Mouse (Mus musculus) layer of hippocampus, adult 9-10 months (tissue): Measurements from ENCODE around the gene Ppp2r5e.
"Not testable (repeated sequence)": the region's sequence is repeated elsewhere in the genome, so short reads cannot be mapped to it uniquely, and the experiment has no call there.

Source experiments
- DNase-seq: peaks from one replicate; pipeline ENCODE4 v3.0.0; 2022; ENCODE audit warnings: low spot score

Ppp2r5e gene

DNA sequence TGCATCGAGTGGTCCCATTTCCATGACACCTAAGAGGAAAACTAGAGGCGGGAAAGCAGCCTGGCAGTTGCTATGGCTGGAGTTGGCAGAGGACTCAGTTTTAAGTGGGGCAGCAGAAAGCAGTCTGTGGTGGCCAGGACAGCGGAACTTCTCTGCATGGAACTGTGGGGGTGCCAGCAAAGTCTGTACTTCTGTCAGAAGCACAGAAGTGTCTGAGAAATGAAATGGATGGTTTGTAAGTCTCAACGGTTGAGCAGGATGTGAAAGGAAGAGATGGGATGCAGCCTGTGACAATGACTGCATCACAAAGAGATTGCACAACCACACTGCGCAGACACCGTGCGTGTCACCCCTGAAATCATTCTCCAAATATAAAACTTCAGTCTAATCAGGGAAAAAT lies 149.8 kb downstream of the Ppp2r5e start:
- no peak for DNase-seq

DNA sequence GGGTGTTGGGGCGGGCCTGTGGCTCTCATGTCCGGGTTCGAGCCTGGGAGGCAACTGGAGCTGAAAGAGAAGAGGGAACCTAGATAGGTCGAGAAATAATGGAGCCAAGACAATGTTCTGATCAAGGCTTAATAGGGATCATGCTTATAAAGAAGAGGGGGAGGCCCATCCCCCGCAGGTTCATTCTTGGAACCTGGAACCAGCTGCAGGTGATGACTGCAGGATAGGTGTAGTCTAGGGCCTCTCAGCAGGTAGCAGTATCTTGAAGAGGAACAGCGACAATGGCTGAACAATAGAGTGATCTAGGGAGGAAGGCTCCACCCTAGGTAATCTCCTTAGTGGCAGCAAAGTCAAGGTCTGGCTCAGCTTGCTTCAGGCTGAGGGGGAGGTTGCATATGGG lies 163.6 kb downstream of the Ppp2r5e start:
- not testable (repeated sequence) for DNase-seq

DNA sequence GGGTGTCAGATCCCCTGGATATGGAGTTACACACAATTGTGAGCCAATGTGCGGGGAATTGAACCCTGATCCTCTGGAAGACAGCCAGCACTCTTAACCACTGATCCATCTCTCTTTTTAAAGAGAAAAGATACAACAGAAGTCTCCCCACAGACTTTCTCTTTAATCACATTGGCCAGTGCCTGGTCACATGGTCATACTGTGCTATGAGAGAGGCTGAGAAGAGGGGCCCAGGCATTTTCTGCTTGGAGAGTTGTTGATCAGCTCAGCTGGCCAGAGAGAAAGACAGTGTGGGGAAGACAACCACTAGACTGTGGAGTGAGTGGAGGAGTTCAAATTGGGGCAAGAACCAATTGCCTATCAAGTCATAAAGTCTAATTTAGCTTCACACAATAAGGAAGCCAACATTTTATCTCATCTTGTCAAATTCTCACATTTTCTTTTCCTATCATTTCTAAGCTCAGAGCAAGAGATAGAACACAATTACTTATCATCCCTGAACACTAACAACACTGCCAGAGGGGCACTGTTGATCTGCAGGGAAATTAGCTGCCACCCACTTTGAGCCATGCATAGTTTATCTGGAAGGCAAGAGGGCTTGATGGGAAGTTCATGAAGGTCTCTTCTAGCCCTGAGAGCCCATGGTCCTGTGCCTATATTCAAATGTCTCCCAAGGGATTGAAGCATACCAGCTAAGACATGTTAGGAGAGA lies 166.2 kb downstream of the Ppp2r5e start:
- no peak for DNase-seq

DNA sequence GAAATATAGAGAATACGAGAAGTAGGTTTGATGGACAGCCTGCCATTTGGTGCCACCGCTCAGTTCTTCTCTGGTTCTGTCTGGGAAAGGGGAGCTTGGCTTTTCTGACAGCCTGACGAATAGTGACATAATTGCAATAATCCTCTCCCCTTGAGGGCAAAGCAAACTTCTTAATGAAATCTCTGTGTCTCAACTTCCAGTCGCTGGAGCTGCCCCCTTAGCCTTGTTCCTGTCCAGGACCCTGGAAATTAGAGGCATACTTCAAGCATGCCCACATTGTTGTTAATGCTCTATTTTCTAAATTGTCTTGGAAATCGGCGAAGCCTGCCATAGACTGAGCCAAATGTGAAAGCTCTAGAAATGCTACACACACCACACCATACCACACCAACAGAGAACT lies 167.3 kb downstream of the Ppp2r5e start:
- no peak for DNase-seq

DNA sequence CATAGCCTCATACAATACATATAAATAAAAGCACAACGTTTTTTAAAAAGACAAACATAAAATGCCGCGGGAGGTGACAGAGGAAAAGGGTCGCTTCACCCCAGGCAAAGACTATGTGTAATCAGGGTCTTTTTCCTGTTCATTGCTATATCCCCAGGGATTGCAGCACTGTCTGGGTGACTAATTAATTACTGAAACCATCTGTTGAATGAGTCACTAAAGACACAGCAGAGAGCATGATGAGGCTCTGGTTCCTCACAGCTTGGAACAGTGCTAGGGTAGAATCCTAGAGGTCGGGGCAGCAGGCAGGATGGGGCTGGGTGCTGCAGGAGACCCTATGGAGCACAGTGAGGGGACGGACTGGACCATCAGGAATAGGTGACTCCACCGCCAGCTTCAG lies 170.2 kb downstream of the Ppp2r5e start:
- no peak for DNase-seq

DNA sequence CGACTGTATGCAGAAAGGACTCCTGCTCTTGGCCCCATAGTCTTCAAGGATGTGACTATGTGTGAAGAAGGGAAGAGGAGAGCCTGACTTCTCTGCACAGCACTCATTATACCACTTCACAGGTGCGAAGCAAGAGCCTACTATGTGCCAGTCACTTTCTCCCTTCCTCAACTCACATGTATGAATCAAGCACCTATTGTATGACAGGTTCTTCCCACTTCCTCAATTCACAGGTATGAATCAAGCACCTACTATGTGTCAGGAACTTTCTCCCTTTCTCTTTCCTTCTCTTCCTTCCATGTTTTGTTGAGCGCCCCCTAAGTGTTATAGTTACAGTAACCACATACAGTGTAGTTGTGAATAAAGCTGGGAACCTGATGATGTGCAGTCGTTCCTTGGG lies 171.2 kb downstream of the Ppp2r5e start:
- DNase-seq = no peak

DNA sequence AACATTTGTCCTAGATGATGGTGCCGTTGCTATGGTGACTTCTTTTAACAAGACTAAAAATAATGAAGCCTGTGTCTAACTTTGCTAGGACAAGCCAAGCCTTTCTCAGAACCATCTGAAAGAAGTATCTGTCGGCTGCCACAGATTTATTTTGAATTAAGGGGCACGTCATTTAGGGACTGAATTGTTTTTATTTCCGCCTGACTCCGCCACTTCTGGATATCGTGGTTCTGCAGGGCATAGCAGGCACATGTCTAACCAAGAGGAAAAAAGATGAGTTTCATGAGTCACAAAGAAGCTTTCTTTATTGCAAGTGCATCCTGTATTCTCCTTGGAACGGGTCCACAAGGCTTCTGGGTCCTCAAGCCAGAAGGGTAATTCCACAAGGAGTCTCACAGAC lies 171.7 kb downstream of the Ppp2r5e start:
- DNase-seq = no peak

DNA sequence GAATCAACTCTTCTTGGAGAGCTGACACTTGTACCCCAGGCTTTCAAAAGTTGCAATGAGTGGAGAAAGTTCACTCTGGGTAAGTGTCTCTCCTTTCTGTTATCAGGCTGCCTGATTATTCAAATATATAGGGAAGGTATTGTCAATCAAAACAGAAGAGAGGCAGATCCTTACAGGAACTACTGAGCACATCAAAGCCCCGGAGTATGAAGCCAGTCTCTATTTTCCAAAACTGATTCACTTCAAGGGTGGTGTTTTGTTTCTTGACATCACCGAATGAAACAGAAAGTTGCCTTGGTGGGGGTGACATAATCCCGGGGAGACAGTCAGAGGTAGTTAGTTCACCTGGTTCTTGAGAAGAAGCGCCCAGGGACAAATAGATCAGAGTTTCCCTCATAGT lies 179.4 kb downstream of the Ppp2r5e start, which contains the start of gene Gphb5:
Gene Gphb5 (minus strand): TSS at position 101 of the 400 bp plus-strand sequence.
- DNase-seq = no peak

DNA sequence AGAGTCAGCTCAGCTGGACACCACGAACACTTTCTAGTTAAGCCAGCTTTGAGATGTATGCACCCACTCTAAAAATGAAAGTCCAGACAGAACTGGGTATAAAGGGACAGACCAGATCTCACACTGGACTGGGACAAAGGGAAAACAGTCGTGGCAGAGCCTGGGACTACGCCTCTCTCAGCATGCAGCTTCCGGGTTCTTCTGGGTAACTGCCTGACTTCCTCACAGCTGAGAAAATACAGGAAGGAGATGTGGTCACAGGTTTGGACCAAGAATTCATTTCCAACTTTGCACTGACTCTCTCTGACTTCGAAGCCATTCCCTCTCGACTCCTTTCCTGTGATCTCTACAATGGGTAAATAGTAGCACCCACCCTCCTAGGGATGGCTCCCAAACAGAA lies 181.1 kb downstream of the Ppp2r5e start:
- no peak for DNase-seq

DNA sequence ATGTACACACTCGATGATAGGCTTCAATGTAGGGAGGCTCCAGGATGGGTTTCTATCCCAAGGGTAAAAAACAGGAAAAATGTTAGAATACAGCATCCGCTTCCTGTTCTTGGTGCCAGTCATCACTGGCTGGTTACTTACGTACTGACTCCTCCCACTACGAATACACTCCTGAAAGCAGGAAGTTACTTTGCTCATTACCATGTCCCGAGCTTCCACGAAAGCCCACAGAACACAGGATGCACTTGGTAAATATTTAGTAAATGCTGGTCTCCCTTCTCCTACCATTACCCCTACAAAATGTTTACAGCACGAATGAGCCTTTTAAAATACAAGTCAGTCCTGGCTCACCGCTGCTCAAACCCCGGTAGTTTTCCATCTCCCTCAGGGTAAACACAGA lies 183.1 kb downstream of the Ppp2r5e start:
- no peak for DNase-seq
